Comparison of ENCODE assay signal across 8 mouse cellular contexts in the genomic region with DNA sequence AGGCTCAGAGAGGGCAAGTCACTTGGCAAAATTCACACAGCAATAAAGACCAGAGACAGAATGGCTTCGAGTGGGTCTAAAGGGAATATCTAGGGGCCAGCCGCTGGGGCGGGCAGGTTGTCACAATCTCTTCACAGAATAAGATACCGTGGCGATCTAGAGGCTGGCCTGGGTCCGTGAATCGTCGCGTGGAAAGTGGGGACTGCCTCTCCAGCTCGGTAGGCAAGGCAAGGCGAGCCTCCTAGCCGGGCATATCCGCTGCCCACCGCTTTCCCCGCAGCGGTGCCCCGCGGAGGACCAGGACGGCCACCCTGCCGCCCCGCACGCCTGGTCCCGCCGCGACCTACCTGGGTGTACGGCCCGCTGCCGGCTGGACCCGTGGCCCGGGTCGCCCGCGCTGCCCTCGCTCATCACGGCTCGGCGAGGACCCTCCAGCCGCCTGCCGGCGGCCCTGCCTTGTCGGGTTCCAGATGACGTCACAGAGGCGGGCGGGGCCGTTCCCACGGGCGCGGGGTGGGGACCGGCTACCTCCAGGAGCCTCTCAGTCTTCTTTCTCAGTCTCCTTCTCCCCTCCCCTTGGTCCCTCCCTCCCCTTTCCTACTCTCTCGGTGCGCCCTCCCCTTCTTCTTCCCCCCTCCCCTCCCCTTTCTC. TPM values are rescaled to one million over a fixed set of nuclear protein-coding genes. Genes with fewer than 3 reads are reported as not detected.
DNase-seq lines count a peak whose midpoint lies in the region; ATAC-seq and TF ChIP-seq lines count a peak whose summit lies in the region.

A gene (minus strand): TSS at position 480 of the 651 bp plus-strand sequence.

- H3K9me3 ChIP-seq in intestine, embryonic 16.5 days (ENCODE audit: control insufficient read depth, low read length): 0 out of 2 replicates have a peak, but pooled peaks cover 4% of the 10 kb centered on the region
- no peaks in the 10 kb centered on the region for H3K9me3 ChIP-seq in limb, embryonic 14.5 days (ENCODE audit: control insufficient read depth, low read length)
- H3K9me3 ChIP-seq in midbrain, postnatal 0 days (ENCODE audit: low read length): no peaks in the 10 kb centered on the region
- no peaks in the 10 kb centered on the region for H3K9me3 ChIP-seq in stomach, embryonic 16.5 days (replicated peaks; ENCODE audit: control insufficient read depth, low read length)

- no peaks in the 10 kb centered on the region for H3K36me3 ChIP-seq in intestine, embryonic 16.5 days (ENCODE audit: control insufficient read depth, insufficient read depth, low read length)
- no peaks in the 10 kb centered on the region for H3K36me3 ChIP-seq in limb, embryonic 14.5 days (ENCODE audit: control insufficient read depth, insufficient read depth, low read length)
- H3K36me3 ChIP-seq in midbrain, postnatal 0 days (ENCODE audit: insufficient read depth, low read length): no peaks in the 10 kb centered on the region
- H3K36me3 ChIP-seq in stomach, embryonic 16.5 days (ENCODE audit: control insufficient read depth, insufficient read depth, low read length): no peaks in the 10 kb centered on the region

- H3K4me3 ChIP-seq in intestine, embryonic 16.5 days (ENCODE audit: low read length): peak within 1 kb of the TSS; percentile 75
- peak within 1 kb of the TSS; percentile 61 for H3K4me3 ChIP-seq in limb, embryonic 14.5 days (replicated peaks; ENCODE audit: low read length)
- peak within 1 kb of the TSS; percentile 72 for H3K4me3 ChIP-seq in midbrain, postnatal 0 days (ENCODE audit: low read depth, low read length)
- H3K4me3 ChIP-seq in stomach, embryonic 16.5 days (replicated peaks; ENCODE audit: low read length): peak within 1 kb of the TSS; percentile 75

- under 1% methylated on average over 49 of the region's 51 CpGs for WGBS in intestine, embryonic 16.5 days
- 1% methylated on average over 26 of the region's 51 CpGs for WGBS in limb, embryonic 14.5 days
- under 1% methylated on average over 47 of the region's 51 CpGs for WGBS in midbrain, postnatal 0 days
- WGBS in stomach, embryonic 16.5 days: under 1% methylated on average over 48 of the region's 51 CpGs

- H3K27ac ChIP-seq in intestine, embryonic 16.5 days (ENCODE audit: low read length): 0 out of 2 replicates have a peak within 1 kb of the TSS, but pooled peaks have one; percentile 7
- H3K27ac ChIP-seq in limb, embryonic 14.5 days (replicated peaks; ENCODE audit: low read depth, low read length): no peak within 1 kb of the TSS
- peak within 1 kb of the TSS; percentile 39; the same call in 1 of the 2 replicates for H3K27ac ChIP-seq in midbrain, postnatal 0 days (ENCODE audit: low read depth, low read length)
- peak within 1 kb of the TSS; percentile 85 for H3K27ac ChIP-seq in stomach, embryonic 16.5 days (ENCODE audit: low read length)

- ATAC-seq in intestine, embryonic 16.5 days: peak; percentile 83
- peak; percentile 90 for ATAC-seq in limb, embryonic 14.5 days (ENCODE audit: low FRiP score, low read depth)
- ATAC-seq in midbrain, postnatal 0 days (ENCODE audit: low FRiP score): peak; percentile 87
- ATAC-seq in stomach, embryonic 16.5 days (ENCODE audit: insufficient read depth, low FRiP score): peak; percentile 86

- no peaks in the 10 kb centered on the region for H3K27me3 ChIP-seq in intestine, embryonic 16.5 days (replicated peaks; ENCODE audit: control insufficient read depth, insufficient read depth, low read length)
- no peaks in the 10 kb centered on the region for H3K27me3 ChIP-seq in limb, embryonic 14.5 days (ENCODE audit: control insufficient read depth, insufficient read depth, low read length)
- no peaks in the 10 kb centered on the region for H3K27me3 ChIP-seq in midbrain, postnatal 0 days (ENCODE audit: insufficient read depth, low read length)
- no peaks in the 10 kb centered on the region for H3K27me3 ChIP-seq in stomach, embryonic 16.5 days (ENCODE audit: control insufficient read depth, insufficient read depth, low read length)

- peaks cover 9% of the 10 kb centered on the region; the same call in 1 of the 2 replicates for H3K4me1 ChIP-seq in intestine, embryonic 16.5 days (ENCODE audit: control insufficient read depth, insufficient read depth, low read length)
- peaks cover 6% of the 10 kb centered on the region; the same call in 1 of the 2 replicates for H3K4me1 ChIP-seq in limb, embryonic 14.5 days (ENCODE audit: control insufficient read depth, insufficient read depth, low read length)
- H3K4me1 ChIP-seq in midbrain, postnatal 0 days (ENCODE audit: insufficient read depth, low read length): 0 out of 2 replicates have a peak, but pooled peaks cover 7% of the 10 kb centered on the region
- H3K4me1 ChIP-seq in stomach, embryonic 16.5 days (ENCODE audit: control insufficient read depth, insufficient read depth, low read length): peaks cover 4% of the 10 kb centered on the region; the same call in 1 of the 2 replicates

- peak; percentile 78 for DNase-seq in layer of hippocampus, adult 11-12 months (ENCODE audit: low spot score)
- no peak for DNase-seq in layer of hippocampus, adult 9-10 months (ENCODE audit: low spot score)
- DNase-seq in embryo, embryonic 11.5 days (ENCODE audit: low read depth, low spot score): peak; percentile 73
- peak; percentile 53 to 55 for DNase-seq in gastrocnemius, postnatal 36 days
- DNase-seq in limb, embryonic 14.5 days (ENCODE audit: low spot score): peak; percentile 54
- DNase-seq in midbrain, postnatal 0 days (ENCODE audit: low spot score): peak; percentile 75

- H3K9ac ChIP-seq in intestine, embryonic 16.5 days (ENCODE audit: low read depth, low read length): peak within 1 kb of the TSS; percentile 83
- H3K9ac ChIP-seq in limb, embryonic 14.5 days (ENCODE audit: low read depth, low read length, severe bottlenecking): peak within 1 kb of the TSS; percentile 74
- peak within 1 kb of the TSS; percentile 74 for H3K9ac ChIP-seq in midbrain, postnatal 0 days (replicated peaks; ENCODE audit: low read length, poor library complexity, severe bottlenecking)
- H3K9ac ChIP-seq in stomach, embryonic 16.5 days (ENCODE audit: low read length): peak within 1 kb of the TSS; percentile 90

- TF ChIP-seq CTCF in midbrain, postnatal 0 days (IDR thresholded peaks at IDR 0.05): peak; percentile 47; the same call in 1 of the 2 replicates

- peak within 1 kb of the TSS; percentile 95 for H3K4me2 ChIP-seq in intestine, embryonic 16.5 days (ENCODE audit: low read depth, low read length)
- peak within 1 kb of the TSS; percentile 90 for H3K4me2 ChIP-seq in limb, embryonic 14.5 days (replicated peaks; ENCODE audit: low read depth, low read length, severe bottlenecking)
- H3K4me2 ChIP-seq in midbrain, postnatal 0 days (ENCODE audit: low read depth, low read length, poor library complexity, severe bottlenecking): peak within 1 kb of the TSS; percentile 92
- peak within 1 kb of the TSS; percentile 95 for H3K4me2 ChIP-seq in stomach, embryonic 16.5 days (ENCODE audit: low read depth, low read length)

- no peak for TF ChIP-seq POLR2A in limb, embryonic 14.5 days (IDR thresholded peaks at IDR 0.05; ENCODE audit: borderline replicate concordance, extremely low read depth, insufficient read depth, insufficient read length)

- intact Hi-C loops in gastrocnemius, postnatal 36 days (cut with DNase I): no loop called here

RNA-seq across cellular contexts. Expression of the gene that starts here (rescaled TPM):
- total RNA-seq in gastrocnemius, postnatal 36 days (2021): 1 to 10 TPM; 7.3 to 7.9 TPM
- 1.7 and 2.3 TPM in 2 replicates for polyA plus RNA-seq in intestine, embryonic 16.5 days (2015; fragmentation: Nextera tagmentation; extraction: Ambion mirVana)
- polyA plus RNA-seq in limb, embryonic 14.5 days (2012; rRNA removed): 4.0 and 4.6 TPM in 2 replicates
- 4.4 and 4.5 TPM in 2 replicates for polyA plus RNA-seq in limb, embryonic 14.5 days (2014; fragmentation: Nextera tagmentation; extraction: Ambion mirVana)
- total RNA-seq in midbrain, postnatal 0 days (2014; rRNA removed): 11.5 and 13.5 TPM in 2 replicates
- 4.8 and 5.4 TPM in 2 replicates for polyA plus RNA-seq in midbrain, postnatal 0 days (2015; fragmentation: Nextera tagmentation; extraction: Ambion mirVana)
- polyA plus RNA-seq in stomach, embryonic 16.5 days (2015; fragmentation: Nextera tagmentation; extraction: Ambion mirVana): 13.1 and 14.8 TPM in 2 replicates
